Mouse (Mus musculus) intestine, postnatal 0 days (tissue): ENCODE results near the gene Rbm28. TPM values are rescaled to one million over a fixed set of nuclear protein-coding genes. Genes with fewer than 3 reads are reported as not detected.
A peak's percentile ranks its signal among the peaks of the same experiment; 100 is the strongest.
"Not testable (repeated sequence)": the region's sequence is repeated elsewhere in the genome, so short reads cannot be mapped to it uniquely, and the experiment has no call there.

Source experiments
- ATAC-seq: fragments of 200-750 bp; cut with Nextera tagmentation; 2 replicates; pipeline ENCODE4 v1.8.0; 2017; ENCODE audit warnings: mild to moderate bottlenecking, moderate TSS enrichment, moderate library complexity
- H3K27ac ChIP-seq: fragments of 300-500 bp; sonication (generic); 2 replicates; pipeline ENCODE4 v1.5.1; 2014; ENCODE audit warnings: mild to moderate bottlenecking, low read depth, low read length, moderate library complexity
- H3K27me3 ChIP-seq: fragments of 300-500 bp; sonication (generic); replicated peaks from 2 replicates; pipeline ENCODE4 v1.6.1; 2014; ENCODE audit warnings: low read length, mixed read lengths; ENCODE audit not compliant: control insufficient read depth, insufficient read depth
- H3K36me3 ChIP-seq: fragments of 300-500 bp; sonication (generic); 2 replicates; pipeline ENCODE4 v1.6.1; 2014; ENCODE audit warnings: mild to moderate bottlenecking, moderate library complexity; ENCODE audit not compliant: control insufficient read depth, insufficient read depth
- H3K4me1 ChIP-seq: fragments of 300-500 bp; sonication (generic); replicated peaks from 2 replicates; pipeline ENCODE4 v1.6.1; 2014; ENCODE audit warnings: antibody characterized with exemption, low read length, mixed read lengths; ENCODE audit not compliant: control insufficient read depth, insufficient read depth
- H3K4me2 ChIP-seq: fragments of 300-500 bp; sonication (generic); replicated peaks from 2 replicates; pipeline ENCODE4 v1.6.1; 2014; ENCODE audit warnings: low read depth, mild to moderate bottlenecking, moderate library complexity
- H3K4me3 ChIP-seq: fragments of 300-500 bp; sonication (generic); 2 replicates; pipeline ENCODE4 v1.5.1; 2014; ENCODE audit warnings: low read depth, low read length
- H3K9ac ChIP-seq: fragments of 300-500 bp; sonication (generic); 2 replicates; pipeline ENCODE4 v1.6.1; 2014; ENCODE audit warnings: mild to moderate bottlenecking, low read depth, low read length
- H3K9me3 ChIP-seq: fragments of 300-500 bp; sonication (generic); 2 replicates; pipeline ENCODE4 v1.6.1; 2016; ENCODE audit warnings: mixed run types; ENCODE audit not compliant: control insufficient read depth
- CTCF ChIP-seq: sonication (generic); IDR thresholded peaks from 2 replicates; pipeline ENCODE4 v1.5.1; 2016; ENCODE audit warnings: low read depth, mild to moderate bottlenecking, control low read depth, antibody characterized with exemption, moderate library complexity
- WGBS: fragments of 180-500 bp; shearing (Covaris S2); extraction: QIAGEN DNeasy Blood & Tissue Kit; methylation state at CpG from one replicate; pipeline ENCODE4 v1.1.7; 2014; 5-methylcytosine and 5-hydroxymethylcytosine counted together
- polyA plus RNA-seq: library from polyadenylated mRNA; unstranded; fragments of >200 nt; fragmentation: Nextera tagmentation; extraction: Ambion mirVana; gene quantifications from 2 replicates; pipeline ENCODE4 v1.2.1, GENCODE M21; 2015

Gene Rbm28
- polyA plus RNA-seq, 1 experiment from 2014 or later, result 9.8 TPM

DNA sequence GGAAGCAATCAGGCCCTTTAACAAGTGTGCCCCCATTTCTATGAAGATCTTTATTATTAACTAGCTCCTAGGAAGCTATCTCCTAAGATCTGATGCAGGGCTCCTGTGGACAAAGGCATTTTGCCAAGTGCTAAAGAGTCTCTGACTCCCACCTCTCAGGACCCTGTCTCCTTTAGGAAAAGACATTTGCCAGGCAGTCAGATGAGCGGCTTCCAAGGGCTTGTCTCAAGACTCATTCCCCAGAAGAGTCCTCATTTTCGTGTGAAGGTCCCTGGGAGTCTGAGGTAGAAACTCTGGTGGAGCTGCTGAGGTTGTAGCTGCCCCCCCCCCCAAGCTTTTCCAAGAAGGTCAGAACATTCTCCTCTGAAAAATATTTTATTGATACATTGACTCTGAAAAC is 4.1 kb upstream of the Rbm28 start:
- ATAC-seq, result no peak
- Histone ChIP-seq H3K27me3 (peaks cover 57% of the 10 kb centered on the region), H3K9ac (no peak overlapping the region), H3K4me2 (no peak overlapping the region), H3K4me3 (no peak overlapping the region), H3K4me1 (peaks cover 14% of the 10 kb centered on the region), H3K27ac (no peak overlapping the region), H3K36me3 (no peaks in the 10 kb centered on the region), H3K9me3 (no peaks in the 10 kb centered on the region)
- TF ChIP-seq CTCF, result no peak
- WGBS, result 58% methylated on average over 2 of the region's 2 CpGs

DNA sequence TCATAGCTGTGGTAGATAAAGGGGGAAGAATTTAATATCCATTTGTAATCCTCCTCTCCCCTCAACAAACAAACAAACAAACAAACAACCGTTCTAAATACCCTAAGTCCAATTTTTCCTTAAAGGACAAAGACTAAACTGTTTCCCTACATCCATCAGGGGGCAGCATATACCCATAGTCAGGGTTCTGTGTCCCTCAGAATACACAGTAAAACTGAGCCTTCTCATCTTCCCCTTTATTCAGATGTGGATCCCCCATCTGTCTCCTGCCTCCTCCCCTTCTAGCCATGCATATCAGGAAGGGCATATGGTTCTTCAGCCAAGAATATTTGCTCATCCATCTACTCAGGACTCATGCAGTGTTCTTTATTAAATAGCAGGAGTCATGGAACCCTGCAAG is 1.4 kb upstream of the Rbm28 start:
- peaks cover 13% of the 10 kb centered on the region for H3K4me1 ChIP-seq
- no peak overlapping the region for H3K9ac ChIP-seq
- no peak for ATAC-seq
- no peak overlapping the region for H3K4me3 ChIP-seq
- H3K9me3 ChIP-seq, result no peaks in the 10 kb centered on the region
- H3K4me2 ChIP-seq, result no peak overlapping the region
- WGBS, result 0% methylated on average over 1 of the region's 1 CpGs
- peak; percentile 84 for TF ChIP-seq CTCF
- H3K27ac ChIP-seq, result no peak overlapping the region
- H3K27me3 ChIP-seq, result peaks cover 35% of the 10 kb centered on the region
- H3K36me3 ChIP-seq, result no peaks in the 10 kb centered on the region

DNA sequence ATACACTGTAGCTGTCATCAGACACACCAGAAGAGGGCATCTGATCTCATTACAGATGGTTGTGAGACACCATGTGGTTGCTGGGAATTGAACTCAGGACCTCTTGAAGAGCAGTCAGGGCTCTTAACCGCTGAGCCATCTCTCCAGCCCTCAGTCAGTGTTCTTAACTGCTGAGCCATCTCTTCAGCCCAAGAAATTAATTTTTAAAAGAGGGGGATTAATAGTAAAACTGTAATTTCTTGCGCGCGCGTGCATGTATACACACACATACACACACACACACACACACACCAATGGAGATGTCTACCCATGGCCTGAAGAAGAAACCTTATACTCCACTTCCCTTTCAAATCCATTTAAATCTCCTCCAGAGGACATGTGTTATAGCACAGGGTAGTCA is 3.5 kb downstream of the Rbm28 start:
- not testable (repeated sequence) for H3K9me3 ChIP-seq, H3K4me2 ChIP-seq, H3K9ac ChIP-seq, ATAC-seq, H3K27me3 ChIP-seq, H3K27ac ChIP-seq, H3K4me3 ChIP-seq, H3K4me1 ChIP-seq
- H3K36me3 ChIP-seq, result peaks cover 37% of the 10 kb centered on the region
- 96% methylated on average over 5 of the region's 5 CpGs for WGBS

DNA sequence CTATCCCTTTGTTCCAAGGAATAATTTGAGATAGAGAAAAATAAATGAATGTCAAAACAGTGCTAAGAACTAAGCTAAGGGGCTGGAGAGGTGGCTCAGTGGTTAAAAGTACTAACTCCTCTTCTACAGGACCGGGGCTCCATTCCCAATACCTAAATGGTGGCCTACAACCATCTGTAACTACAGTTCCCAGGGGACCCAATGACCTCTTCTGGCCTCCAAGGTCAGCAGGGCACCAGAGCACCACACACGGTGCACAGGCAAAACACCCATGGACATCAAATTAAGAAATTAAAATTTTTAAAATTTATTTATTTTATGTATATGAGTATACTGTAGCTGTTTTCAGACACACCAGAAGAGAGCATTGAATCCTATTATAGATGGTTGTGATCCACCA is 4.0 kb downstream of the Rbm28 start:
- no peak for TF ChIP-seq CTCF
- Histone ChIP-seq H3K4me2 (no peak overlapping the region), H3K4me1 (no peaks in the 10 kb centered on the region), H3K9me3 (no peaks in the 10 kb centered on the region), H3K4me3 (no peak overlapping the region), H3K27ac (no peak overlapping the region), H3K9ac (no peak overlapping the region), H3K36me3 (peaks cover 42% of the 10 kb centered on the region), H3K27me3 (no peaks in the 10 kb centered on the region)
- no peak for ATAC-seq
- 87% methylated on average over 2 of the region's 2 CpGs for WGBS

DNA sequence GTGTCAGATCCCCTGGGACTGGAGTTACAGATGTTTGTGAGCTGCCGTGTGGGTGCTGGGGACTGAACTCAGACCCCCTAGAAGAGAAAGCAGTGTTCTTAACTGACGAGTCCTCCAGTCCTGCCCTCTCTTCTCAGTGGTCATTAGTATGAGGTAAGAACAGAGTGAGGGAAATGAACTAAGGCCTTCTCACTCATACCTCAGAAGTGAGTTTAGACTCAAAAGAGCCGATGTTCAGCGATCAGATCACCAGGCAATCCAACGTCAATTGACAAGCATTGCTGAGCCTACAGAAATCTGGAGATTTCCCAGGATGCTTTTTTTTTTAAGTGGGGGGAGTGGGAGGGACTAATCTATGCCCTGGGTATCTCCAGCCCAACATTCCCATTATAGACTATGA is 8.5 kb downstream of the Rbm28 start:
- Histone ChIP-seq H3K9me3 (no peaks in the 10 kb centered on the region), H3K27me3 (no peaks in the 10 kb centered on the region), H3K4me3 (no peak overlapping the region), H3K4me1 (no peaks in the 10 kb centered on the region), H3K27ac (no peak overlapping the region), H3K9ac (no peak overlapping the region), H3K36me3 (peaks cover 70% of the 10 kb centered on the region), H3K4me2 (no peak overlapping the region)
- no peak for ATAC-seq
- 93% methylated on average over 5 of the region's 5 CpGs for WGBS
- TF ChIP-seq CTCF, result no peak

DNA sequence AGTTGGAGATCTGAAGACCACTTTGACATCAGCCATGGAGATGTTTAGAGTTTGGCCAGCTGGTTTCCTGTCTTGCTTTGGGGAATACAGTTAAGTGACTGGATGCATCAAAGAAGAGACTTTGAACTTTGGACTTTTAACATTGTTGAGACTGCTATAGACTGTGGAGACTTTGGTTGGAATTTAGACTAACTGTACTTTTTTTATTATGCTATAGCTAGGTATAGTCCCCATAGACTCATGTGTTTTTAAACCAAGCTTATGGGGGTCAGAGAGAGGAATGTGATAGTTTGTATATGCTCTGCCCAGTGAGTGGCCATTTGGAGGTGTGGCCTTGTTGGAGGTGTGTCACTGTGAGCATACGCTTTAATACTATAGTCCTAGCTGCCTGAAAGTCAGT is 14.8 kb downstream of the Rbm28 start:
- Histone ChIP-seq H3K9me3 (no peaks in the 10 kb centered on the region), H3K27ac (no peak overlapping the region), H3K4me3 (no peak overlapping the region), H3K9ac (no peak overlapping the region), H3K27me3 (no peaks in the 10 kb centered on the region), H3K36me3 (peaks cover 35% of the 10 kb centered on the region), H3K4me1 (no peaks in the 10 kb centered on the region), H3K4me2 (no peak overlapping the region)
- peak; percentile 66 for ATAC-seq
- no peak for TF ChIP-seq CTCF
- WGBS, result 55% methylated on average over 1 of the region's 1 CpGs

DNA sequence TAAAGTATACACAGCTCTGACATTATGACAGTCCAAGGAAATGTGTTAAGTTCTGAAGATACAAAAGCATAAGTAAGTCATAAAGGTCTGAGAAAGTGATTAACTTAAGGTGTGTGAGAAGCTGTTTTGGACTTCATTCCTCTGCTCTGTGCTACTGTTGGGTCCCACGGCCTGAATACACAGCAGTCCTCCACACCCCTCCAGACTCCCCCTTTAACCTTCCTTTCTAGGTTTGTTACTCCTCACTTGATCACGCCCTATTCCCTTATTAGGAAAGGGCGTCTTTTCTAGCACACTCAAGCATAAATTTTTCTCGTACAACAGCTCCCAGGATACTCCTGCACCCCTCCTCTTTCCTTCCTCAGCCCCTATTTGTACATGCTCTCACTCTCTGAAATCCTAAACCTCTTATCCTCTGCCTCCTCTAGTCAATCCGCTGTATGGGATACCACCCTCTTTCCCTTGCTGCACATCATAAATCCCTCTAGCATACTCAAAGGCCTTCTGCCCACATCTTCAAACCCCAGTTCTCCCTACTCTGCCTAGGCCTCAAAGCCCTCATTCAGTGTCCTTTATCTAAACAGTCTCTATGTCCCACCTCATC is 17.3 kb downstream of the Rbm28 start:
- no peaks in the 10 kb centered on the region for H3K4me1 ChIP-seq
- no peak for TF ChIP-seq CTCF
- H3K36me3 ChIP-seq, result peaks cover 24% of the 10 kb centered on the region
- WGBS, result 70% methylated on average over 5 of the region's 5 CpGs
- no peaks in the 10 kb centered on the region for H3K27me3 ChIP-seq
- H3K27ac ChIP-seq, result no peak overlapping the region
- H3K9me3 ChIP-seq, result no peaks in the 10 kb centered on the region
- no peak overlapping the region for H3K4me2 ChIP-seq
- H3K9ac ChIP-seq, result no peak overlapping the region
- no peak for ATAC-seq
- no peak overlapping the region for H3K4me3 ChIP-seq
